Mouse (Mus musculus) bone marrow macrophage, adult 2 months (primary cell): Measurements from ENCODE around the gene Mras.

Experiments
- CTCF ChIP-seq: IDR thresholded peaks from 2 replicates; pipeline ENCODE4 v1.5.1; 2012; ENCODE audit warnings: low read depth, mild to moderate bottlenecking, low read length, moderate library complexity
- POLR2A ChIP-seq: IDR thresholded peaks from 2 replicates; pipeline ENCODE4 v1.6.1; 2012; ENCODE audit warnings: mild to moderate bottlenecking, low read depth, low read length, borderline replicate concordance

DNA sequence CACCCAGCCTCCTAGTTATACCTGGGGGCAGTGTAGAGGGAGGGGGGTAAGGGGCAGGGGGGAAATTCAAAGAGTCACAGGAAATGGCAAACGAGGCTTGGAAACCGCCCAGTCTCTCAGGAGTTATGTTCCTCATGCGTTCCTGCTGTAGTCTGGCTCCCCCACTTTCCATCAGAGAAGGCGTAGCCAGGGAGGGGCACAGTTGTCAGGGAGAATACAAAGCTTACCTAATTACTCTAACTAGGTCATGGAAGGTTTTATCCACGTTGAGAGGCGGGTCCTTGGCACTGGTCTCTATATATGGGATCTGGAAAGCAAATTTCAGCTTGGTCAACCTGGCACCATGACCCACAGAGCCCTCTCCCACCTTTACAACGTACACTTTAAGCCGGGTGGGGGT is 47.7 kb downstream of the Mras start:
- TF ChIP-seq POLR2A (no peak), CTCF (no peak)
